Mouse (Mus musculus): ENCODE results near the gene Syne3. TPM values are rescaled to one million over a fixed set of nuclear protein-coding genes. Genes with fewer than 3 reads are reported as not detected.

Gene Syne3
- 7.5 and 7.8 TPM in 2 replicates for polyA plus RNA-seq (2012; rRNA removed)

DNA sequence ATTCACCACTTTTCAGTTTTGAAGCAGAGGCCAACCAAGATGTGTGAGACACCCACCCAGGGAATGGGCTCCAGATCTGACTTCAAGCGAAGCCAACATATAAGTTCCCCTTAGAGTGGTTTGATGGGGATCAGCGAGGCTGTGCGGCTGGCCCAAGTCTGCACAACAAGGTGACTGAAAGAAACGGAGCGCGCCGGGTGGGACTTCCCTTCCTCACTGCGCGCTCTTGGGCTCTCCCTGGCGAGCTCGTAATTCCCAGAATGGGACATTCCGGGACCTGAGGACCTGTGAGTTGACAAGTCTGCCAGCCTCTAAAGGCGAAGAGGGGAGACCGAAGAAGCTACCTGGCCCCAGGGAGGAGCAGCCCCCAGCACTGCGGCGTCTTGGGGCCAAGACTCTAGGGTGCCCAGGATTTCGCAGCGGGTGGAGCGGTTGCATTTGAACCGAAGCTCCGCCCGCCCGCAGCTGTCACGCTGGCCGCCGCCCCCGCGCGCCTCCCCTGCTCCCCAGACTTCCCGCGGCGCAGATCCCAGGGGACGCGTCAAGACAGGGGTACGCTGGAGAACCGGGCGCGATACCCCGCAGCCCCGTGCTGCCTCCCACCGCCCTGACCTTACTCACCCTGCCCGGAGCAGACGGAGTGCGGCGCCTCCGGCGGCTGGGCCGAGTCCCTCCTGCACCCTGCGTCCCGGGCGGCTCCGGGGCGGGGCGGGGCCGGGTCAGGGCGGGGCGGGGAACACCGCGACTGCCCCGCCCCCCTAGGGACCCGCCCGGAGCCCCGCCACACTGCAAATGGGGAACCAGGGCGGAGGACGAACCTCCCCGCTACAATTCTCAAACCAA lies at the start of gene Syne3:
Gene Syne3 (minus strand): TSS at position 440 of the 843 bp plus-strand sequence.
- 0 out of 2 replicates have a peak, but pooled peaks have one; percentile 6 for TF ChIP-seq POLR2A (IDR thresholded peaks at IDR 0.05; ENCODE audit: control insufficient read depth, low read depth, low read length)
- TF ChIP-seq CTCF (IDR thresholded peaks at IDR 0.05; ENCODE audit: control insufficient read depth, insufficient read depth, insufficient replicate concordance, low read depth, low read length) = no peak
- H3K36me3 ChIP-seq (ENCODE audit: control insufficient read depth, insufficient read depth, low read length) = no peaks in the 10 kb centered on the region
- H3K27me3 ChIP-seq (ENCODE audit: control insufficient read depth, insufficient read depth, low read length) = no peaks in the 10 kb centered on the region
- peaks cover 16% of the 10 kb centered on the region for H3K4me1 ChIP-seq (ENCODE audit: control insufficient read depth, insufficient read depth, low read length)
- H3K27ac ChIP-seq (ENCODE audit: control insufficient read depth, insufficient read depth, low read depth, low read length) = peak within 1 kb of the TSS; percentile 70
- H3K4me3 ChIP-seq (ENCODE audit: control insufficient read depth, low read depth, low read length) = peak within 1 kb of the TSS; percentile 88

DNA sequence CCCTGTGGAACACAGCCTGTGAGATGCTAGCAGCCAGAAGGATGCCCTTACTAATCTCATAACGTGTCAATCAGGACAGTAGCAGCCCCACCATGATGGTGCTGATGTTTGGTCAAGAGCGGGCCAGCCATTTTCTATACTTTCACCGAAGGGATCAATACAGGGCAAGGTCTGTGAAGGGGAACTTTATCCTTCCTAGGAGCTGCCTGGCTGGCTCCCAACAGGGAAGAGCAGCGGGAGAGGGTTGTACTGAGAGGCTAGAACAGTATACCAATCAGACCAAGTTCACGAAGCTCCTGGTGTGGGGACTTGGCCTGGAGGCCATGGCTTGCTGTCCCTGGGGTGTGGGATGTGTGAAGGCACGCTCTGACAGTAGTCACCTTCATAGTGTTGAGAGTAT lies 45.7 kb upstream of the Syne3 start:
- Histone ChIP-seq H3K27me3 (ENCODE audit: control insufficient read depth, insufficient read depth, low read length) (no peaks in the 10 kb centered on the region), H3K4me3 (ENCODE audit: control insufficient read depth, low read depth, low read length) (no peak overlapping the region), H3K36me3 (ENCODE audit: control insufficient read depth, insufficient read depth, low read length) (no peaks in the 10 kb centered on the region), H3K4me1 (ENCODE audit: control insufficient read depth, insufficient read depth, low read length) (peaks cover 4% of the 10 kb centered on the region), H3K27ac (ENCODE audit: control insufficient read depth, insufficient read depth, low read depth, low read length) (no peak overlapping the region)
- TF ChIP-seq CTCF (IDR thresholded peaks at IDR 0.05; ENCODE audit: control insufficient read depth, insufficient read depth, insufficient replicate concordance, low read depth, low read length) (no peak), POLR2A (IDR thresholded peaks at IDR 0.05; ENCODE audit: control insufficient read depth, low read depth, low read length) (no peak)

DNA sequence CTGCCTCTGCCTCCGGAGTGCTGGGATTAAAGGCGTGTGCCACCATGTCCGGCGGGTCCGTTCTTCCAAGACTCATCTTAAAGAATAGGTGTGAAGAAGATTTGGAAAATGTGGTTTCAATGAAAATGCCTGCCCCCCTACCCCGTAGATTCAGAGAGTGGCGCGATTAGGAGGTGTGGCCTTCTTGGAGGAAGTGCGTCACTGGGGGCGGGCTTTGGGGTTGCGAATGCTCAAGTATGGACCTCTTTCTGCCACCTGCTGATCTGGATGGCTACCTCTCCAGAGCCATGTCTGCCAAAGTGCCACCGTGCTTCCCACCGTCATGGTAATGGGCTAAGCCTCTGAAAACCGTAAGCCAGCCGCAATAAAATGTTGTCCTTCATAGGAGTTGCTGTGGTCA lies 44.4 kb upstream of the Syne3 start:
- TF ChIP-seq CTCF (IDR thresholded peaks at IDR 0.05; ENCODE audit: control insufficient read depth, insufficient read depth, insufficient replicate concordance, low read depth, low read length) (no peak), POLR2A (IDR thresholded peaks at IDR 0.05; ENCODE audit: control insufficient read depth, low read depth, low read length) (no peak)
- Histone ChIP-seq H3K27me3 (ENCODE audit: control insufficient read depth, insufficient read depth, low read length) (no peaks in the 10 kb centered on the region), H3K36me3 (ENCODE audit: control insufficient read depth, insufficient read depth, low read length) (no peaks in the 10 kb centered on the region), H3K27ac (ENCODE audit: control insufficient read depth, insufficient read depth, low read depth, low read length) (no peak overlapping the region), H3K4me3 (ENCODE audit: control insufficient read depth, low read depth, low read length) (peak overlapping the region; percentile 73), H3K4me1 (ENCODE audit: control insufficient read depth, insufficient read depth, low read length) (peaks cover 4% of the 10 kb centered on the region)

DNA sequence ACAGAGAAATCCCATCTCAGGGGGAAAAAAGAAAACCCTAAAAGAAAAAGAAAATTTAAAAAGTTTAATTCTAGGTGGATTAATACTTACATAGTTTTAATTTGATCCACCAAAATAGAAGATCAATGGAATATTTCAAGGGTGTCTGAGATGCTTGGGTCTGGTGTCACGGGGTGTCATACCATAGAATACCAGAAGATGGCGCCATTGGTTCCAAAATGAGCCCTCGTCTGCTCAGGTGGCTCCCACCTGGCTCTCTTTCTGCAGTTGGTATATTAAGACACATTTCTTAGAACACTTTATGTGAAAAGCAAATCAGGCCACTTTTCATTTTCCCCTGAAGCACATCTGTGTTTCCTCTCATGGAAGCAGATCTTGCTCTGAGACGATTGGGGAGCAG lies 41.3 kb upstream of the Syne3 start:
- Histone ChIP-seq H3K27me3 (ENCODE audit: control insufficient read depth, insufficient read depth, low read length) (no peaks in the 10 kb centered on the region), H3K27ac (ENCODE audit: control insufficient read depth, insufficient read depth, low read depth, low read length) (no peak overlapping the region), H3K4me1 (ENCODE audit: control insufficient read depth, insufficient read depth, low read length) (peaks cover 4% of the 10 kb centered on the region), H3K36me3 (ENCODE audit: control insufficient read depth, insufficient read depth, low read length) (no peaks in the 10 kb centered on the region), H3K4me3 (ENCODE audit: control insufficient read depth, low read depth, low read length) (no peak overlapping the region)
- TF ChIP-seq POLR2A (IDR thresholded peaks at IDR 0.05; ENCODE audit: control insufficient read depth, low read depth, low read length) = no peak
- peak; percentile 77; the same call in 1 of the 2 replicates for TF ChIP-seq CTCF (IDR thresholded peaks at IDR 0.05; ENCODE audit: control insufficient read depth, insufficient read depth, insufficient replicate concordance, low read depth, low read length)

DNA sequence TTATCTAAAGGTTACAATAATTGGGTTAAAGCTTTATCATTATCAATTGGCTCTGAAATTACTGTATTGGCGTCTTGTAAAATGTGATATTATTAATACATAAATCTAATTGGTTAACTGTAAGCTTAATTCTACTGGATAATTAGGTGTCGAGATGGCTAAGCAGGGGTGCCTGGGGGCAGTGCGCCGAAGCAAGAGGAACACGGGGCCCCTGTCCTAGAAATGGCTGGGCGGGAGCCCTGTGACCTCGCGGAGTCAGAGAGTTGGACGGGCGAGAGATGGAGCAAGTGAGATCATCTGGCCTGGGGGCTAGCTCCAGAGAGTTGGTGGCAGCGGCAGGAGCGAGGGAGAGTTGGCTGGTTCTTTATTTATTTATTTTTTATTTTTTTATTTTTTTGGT lies 40.2 kb upstream of the Syne3 start:
- TF ChIP-seq CTCF (IDR thresholded peaks at IDR 0.05; ENCODE audit: control insufficient read depth, insufficient read depth, insufficient replicate concordance, low read depth, low read length) (no peak), POLR2A (IDR thresholded peaks at IDR 0.05; ENCODE audit: control insufficient read depth, low read depth, low read length) (no peak)
- peak overlapping the region; percentile 75 for H3K4me3 ChIP-seq (ENCODE audit: control insufficient read depth, low read depth, low read length)
- H3K27ac ChIP-seq (ENCODE audit: control insufficient read depth, insufficient read depth, low read depth, low read length) = no peak overlapping the region

DNA sequence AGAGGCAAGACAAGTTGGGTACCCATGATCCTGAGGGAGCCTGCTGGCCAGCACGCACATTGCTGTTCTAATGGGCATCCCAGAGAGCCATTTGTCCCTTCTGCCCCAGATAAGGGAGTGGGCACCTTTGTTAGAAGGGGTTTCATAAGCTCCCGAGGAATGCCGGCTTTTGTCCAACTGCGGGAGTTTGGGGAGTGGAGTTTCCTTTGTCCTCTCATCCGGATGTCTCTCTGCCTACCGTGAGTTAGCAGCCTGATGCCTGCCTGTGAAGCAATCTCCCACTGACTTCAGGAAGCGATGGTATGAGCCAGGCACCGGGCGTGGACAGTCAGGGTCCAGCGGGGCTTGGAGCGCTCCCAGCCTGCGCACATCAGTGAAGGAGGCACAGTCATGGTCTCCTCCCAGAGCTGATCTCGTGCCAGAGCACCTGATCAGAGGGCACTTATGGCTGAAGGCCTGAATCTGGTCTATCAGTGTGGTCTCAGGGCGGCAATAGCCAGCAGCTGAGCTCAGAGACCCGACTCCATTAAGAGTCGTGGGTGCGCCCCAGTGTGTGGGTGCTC lies 38.8 kb upstream of the Syne3 start:
- no peaks in the 10 kb centered on the region for H3K27me3 ChIP-seq (ENCODE audit: control insufficient read depth, insufficient read depth, low read length)
- peak overlapping the region; percentile 43; the same call in 1 of the 2 replicates for H3K27ac ChIP-seq (ENCODE audit: control insufficient read depth, insufficient read depth, low read depth, low read length)
- TF ChIP-seq CTCF (IDR thresholded peaks at IDR 0.05; ENCODE audit: control insufficient read depth, insufficient read depth, insufficient replicate concordance, low read depth, low read length) (no peak), POLR2A (IDR thresholded peaks at IDR 0.05; ENCODE audit: control insufficient read depth, low read depth, low read length) (no peak)

More for the DNA sequence above, 40.2 kb upstream of the Syne3 start:
- H3K36me3 ChIP-seq (ENCODE audit: control insufficient read depth, insufficient read depth, low read length) = no peaks in the 10 kb centered on the region
- no peaks in the 10 kb centered on the region for H3K27me3 ChIP-seq (ENCODE audit: control insufficient read depth, insufficient read depth, low read length)
- peaks cover 4% of the 10 kb centered on the region for H3K4me1 ChIP-seq (ENCODE audit: control insufficient read depth, insufficient read depth, low read length)

DNA sequence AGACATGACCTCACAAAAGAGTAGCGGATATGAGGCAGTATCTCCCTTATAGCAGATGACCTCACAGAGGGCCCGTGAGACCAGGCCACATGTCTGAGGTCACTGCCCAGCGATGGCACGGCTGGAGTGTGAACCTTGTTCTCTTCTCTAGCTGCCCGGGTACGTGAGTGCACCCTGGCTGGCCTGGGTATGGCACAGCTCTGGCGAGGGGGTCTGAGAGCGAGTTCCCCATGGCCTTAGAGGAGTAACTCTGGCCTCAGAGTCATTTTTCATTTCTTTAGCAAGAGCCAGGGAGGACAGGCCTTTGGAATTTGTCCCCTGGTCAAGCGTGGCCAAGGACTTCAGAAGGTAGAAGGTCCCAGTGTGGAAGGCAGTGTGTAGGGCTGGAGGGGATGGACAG lies 35.2 kb upstream of the Syne3 start:
- Histone ChIP-seq H3K4me3 (ENCODE audit: control insufficient read depth, low read depth, low read length) (peak overlapping the region; percentile 68), H3K27ac (ENCODE audit: control insufficient read depth, insufficient read depth, low read depth, low read length) (no peak overlapping the region), H3K4me1 (ENCODE audit: control insufficient read depth, insufficient read depth, low read length) (peaks cover 6% of the 10 kb centered on the region), H3K36me3 (ENCODE audit: control insufficient read depth, insufficient read depth, low read length) (no peaks in the 10 kb centered on the region), H3K27me3 (ENCODE audit: control insufficient read depth, insufficient read depth, low read length) (no peaks in the 10 kb centered on the region)
- TF ChIP-seq POLR2A (IDR thresholded peaks at IDR 0.05; ENCODE audit: control insufficient read depth, low read depth, low read length) = peak; percentile 28; the same call in 1 of the 2 replicates
- TF ChIP-seq CTCF (IDR thresholded peaks at IDR 0.05; ENCODE audit: control insufficient read depth, insufficient read depth, insufficient replicate concordance, low read depth, low read length) = no peak

More for the DNA sequence above, 38.8 kb upstream of the Syne3 start:
- peaks cover 2% of the 10 kb centered on the region for H3K4me1 ChIP-seq (ENCODE audit: control insufficient read depth, insufficient read depth, low read length)
- no peaks in the 10 kb centered on the region for H3K36me3 ChIP-seq (ENCODE audit: control insufficient read depth, insufficient read depth, low read length)
- H3K4me3 ChIP-seq (ENCODE audit: control insufficient read depth, low read depth, low read length) = peak overlapping the region; percentile 85
